Mouse (Mus musculus) neutrophil, adult 5-6 weeks (primary cell): ENCODE data around the gene Alad. TPM values are rescaled to one million over a fixed set of nuclear protein-coding genes. Genes with fewer than 3 reads are reported as not detected.

Experiments used
- ATAC-seq: fragments of 151-379, 151-347 bp; 2 replicates; pipeline ENCODE4 v1.8.0; 2017; ENCODE audit warnings: mild to moderate bottlenecking, moderate TSS enrichment; ENCODE audit not compliant: insufficient number of reproducible peaks, poor library complexity, low FRiP score, severe bottlenecking; ENCODE audit errors: extremely low read depth
- total RNA-seq: library from RNA; stranded (forward); fragments of 200-1000 nt; gene quantifications from 2 replicates; pipeline ENCODE4 v1.2.3, GENCODE M21; 2017

Alad gene
- 6.8 and 7.1 TPM in 2 replicates for total RNA-seq

- peak; percentile 23; the same call in 1 of the 2 replicates for ATAC-seq
Measured at GRCm38 (mm10) chr4:62519849-62520233, at the start of gene Alad. Gene Alad (minus strand): TSS chr4:62519918.

- no peak for ATAC-seq
Measured at GRCm38 (mm10) chr4:62568359-62568758, 48.6 kb upstream of the Alad start.

GRCm38 (mm10) chr4:62567696-62568095 is 48.0 kb upstream of the Alad start:
- ATAC-seq: no peak

- no peak for ATAC-seq
Measured at GRCm38 (mm10) chr4:62566530-62566929, 46.8 kb upstream of the Alad start.

- no peak for ATAC-seq
Measured at GRCm38 (mm10) chr4:62562006-62562405, 42.3 kb upstream of the Alad start.

GRCm38 (mm10) chr4:62561630-62562001 is 41.9 kb upstream of the Alad start:
- ATAC-seq: no peak

- peak; percentile 91 for ATAC-seq
Measured at GRCm38 (mm10) chr4:62560963-62561629, 41.4 kb upstream of the Alad start.

GRCm38 (mm10) chr4:62559797-62560329 is 40.1 kb upstream of the Alad start, which contains the start of gene Rgs3:
Gene Rgs3 (plus strand): TSS chr4:62559847.
- ATAC-seq: no peak

GRCm38 (mm10) chr4:62557436-62557835 is 37.7 kb upstream of the Alad start:
- ATAC-seq: no peak

- ATAC-seq: no peak
Measured at GRCm38 (mm10) chr4:62551966-62552365, 32.2 kb upstream of the Alad start.

GRCm38 (mm10) chr4:62544801-62545200 is 25.1 kb upstream of the Alad start:
- no peak for ATAC-seq

GRCm38 (mm10) chr4:62543782-62544181 is 24.1 kb upstream of the Alad start:
- no peak for ATAC-seq

- no peak for ATAC-seq
Measured at GRCm38 (mm10) chr4:62541802-62542201, 22.1 kb upstream of the Alad start.

- ATAC-seq: no peak
Measured at GRCm38 (mm10) chr4:62533729-62534128, 14.0 kb upstream of the Alad start.

GRCm38 (mm10) chr4:62527655-62528054 is 7.9 kb upstream of the Alad start:
- no peak for ATAC-seq

GRCm38 (mm10) chr4:62526256-62526655 is 6.5 kb upstream of the Alad start:
- ATAC-seq: no peak

- ATAC-seq: no peak
Measured at GRCm38 (mm10) chr4:62525489-62525811, 5.7 kb upstream of the Alad start.

- ATAC-seq: peak; percentile 98
Measured at GRCm38 (mm10) chr4:62524651-62525488, 5.2 kb upstream of the Alad start, which contains the start of the genes Pole3 and 4933430I17Rik. Gene Pole3 (minus strand): TSS chr4:62525068. Gene 4933430I17Rik (plus strand): TSS chr4:62525369.

- no peak for ATAC-seq
Measured at GRCm38 (mm10) chr4:62520892-62521400, 1.2 kb upstream of the Alad start.
